Mouse (Mus musculus) neural tube, embryonic 10.5 days (tissue): ENCODE results near the gene Ppargc1a.

Experiments used
- DNase-seq: peaks from one replicate; pipeline ENCODE4 v3.0.0-alpha.2; 2017; ENCODE audit warnings: low spot score; ENCODE audit errors: extremely low spot score

Ppargc1a gene

GRCm38 (mm10) chr5:51415456-51415855 lies 152.1 kb downstream of the Ppargc1a start:
- DNase-seq = no peak

DNA sequence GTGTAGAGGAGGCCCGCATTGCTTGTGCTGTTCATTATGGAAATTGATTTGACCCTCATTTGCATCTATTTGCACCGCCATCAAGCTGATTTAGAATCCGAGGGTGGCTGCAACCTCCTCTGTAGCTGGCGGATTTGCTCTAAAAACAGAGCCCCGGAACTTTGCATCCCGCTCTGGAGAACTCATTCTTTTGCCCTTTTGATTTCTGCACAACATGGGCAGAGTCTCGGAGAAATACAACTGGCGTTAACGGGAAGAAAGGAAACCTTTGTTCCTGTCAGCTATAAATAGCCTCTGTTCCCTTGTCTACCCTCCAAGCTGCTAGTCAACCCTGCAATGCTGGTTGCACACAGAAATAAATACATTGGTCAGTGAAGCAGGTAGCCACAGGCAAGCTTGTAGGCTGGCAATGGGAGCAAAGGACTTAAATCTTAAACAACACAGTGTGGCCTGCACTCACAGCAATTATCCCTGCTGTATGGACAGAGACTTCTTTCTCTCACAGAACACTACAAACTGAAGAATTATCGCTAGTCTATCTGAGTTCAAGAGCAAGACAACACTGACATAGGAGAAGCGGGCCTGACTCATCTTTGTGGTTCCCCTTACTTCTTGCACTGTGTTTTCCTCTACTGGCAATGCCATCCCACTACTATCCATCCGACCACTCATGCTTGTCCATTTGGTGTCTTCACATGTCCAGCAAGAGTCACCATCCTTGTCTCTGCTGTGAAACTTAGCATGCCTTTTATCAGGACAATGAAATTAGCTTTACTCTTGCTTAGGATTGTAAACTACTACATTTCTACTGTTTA lies 155.0 kb downstream of the Ppargc1a start:
- DNase-seq = peak; percentile 21

- no peak for DNase-seq
These were observed 157.5 kb downstream of the Ppargc1a start for GRCm38 (mm10) chr5:51410006-51410405.

- DNase-seq = no peak
These were observed 161.1 kb downstream of the Ppargc1a start for GRCm38 (mm10) chr5:51406406-51406805.
